Mouse (Mus musculus) MEL (cell line): ENCODE measurements around the gene Napa. TPM values are rescaled to one million over a fixed set of nuclear protein-coding genes. Genes with fewer than 3 reads are reported as not detected.

Source experiments
- DNase-seq: peaks from one replicate; pipeline ENCODE4 v3.0.0; 2011; ENCODE audit warnings: low read depth, low spot score
- H3K27ac ChIP-seq: 2 replicates; pipeline ENCODE4 v1.5.1; 2012; ENCODE audit warnings: low read depth, mild to moderate bottlenecking, control low read depth, low read length, moderate library complexity; ENCODE audit not compliant: control insufficient read depth
- H3K27me3 ChIP-seq, 2 experiments: fragments of 150-350 bp in 1 of 2; sonication (generic) in 1 of 2; 2 replicates each; pipeline ENCODE4 v1.6.1; 2012; ENCODE audit warnings: low read length in 2 of 2, mild to moderate bottlenecking in 2 of 2, improper control_type of control experiment in 1 of 2, moderate library complexity in 1 of 2; ENCODE audit not compliant: insufficient read depth in 2 of 2, control insufficient read depth in 1 of 2
- H3K36me3 ChIP-seq, 2 experiments: 2 replicates each; pipeline ENCODE4 v1.6.1; 2012 to 2014; ENCODE audit warnings: low read length in 2 of 2, improper control_type of control experiment in 1 of 2, inconsistent platforms in 1 of 2, mild to moderate bottlenecking in 1 of 2; ENCODE audit not compliant: insufficient read depth in 2 of 2, control insufficient read depth in 1 of 2
- H3K4me1 ChIP-seq, 2 experiments: fragments of 150-350 bp in 1 of 2; sonication (generic) in 1 of 2; 2 replicates each; pipeline ENCODE4 v1.6.1; 2012; ENCODE audit warnings: low read length in 2 of 2, improper control_type of control experiment in 1 of 2, mild to moderate bottlenecking in 1 of 2; ENCODE audit not compliant: insufficient read depth in 2 of 2, control insufficient read depth in 1 of 2
- H3K4me3 ChIP-seq, 2 experiments: fragments of 150-350 bp in 1 of 2; sonication (generic) in 1 of 2; 2 replicates each; pipeline ENCODE4 v1.5.1; 2012; ENCODE audit warnings: low read depth in 2 of 2, low read length in 2 of 2, mild to moderate bottlenecking in 2 of 2, moderate library complexity in 2 of 2, control low read depth in 1 of 2, improper control_type of control experiment in 1 of 2; ENCODE audit not compliant: control insufficient read depth in 1 of 2, insufficient read depth in 1 of 2
- H3K79me2 ChIP-seq: 2 replicates; pipeline ENCODE4 v1.6.1; 2012; ENCODE audit warnings: mild to moderate bottlenecking, low read length, moderate library complexity; ENCODE audit not compliant: control insufficient read depth, poor library complexity, insufficient read depth
- H3K9ac ChIP-seq: 2 replicates; pipeline ENCODE4 v1.6.1; 2012; ENCODE audit warnings: low read depth, mild to moderate bottlenecking, control low read depth, low read length, moderate library complexity; ENCODE audit not compliant: control insufficient read depth, poor library complexity, severe bottlenecking
- H3K9me3 ChIP-seq: fragments of 150-350 bp; sonication (generic); replicated peaks from 2 replicates; pipeline ENCODE4 v1.6.1; 2012; ENCODE audit warnings: mild to moderate bottlenecking, low read length, improper control_type of control experiment, moderate library complexity; ENCODE audit not compliant: insufficient read depth
- BHLHE40 ChIP-seq: IDR thresholded peaks from 2 replicates; pipeline ENCODE4 v1.6.1; 2012; ENCODE audit warnings: low read depth, mild to moderate bottlenecking, inconsistent platforms, low read length, improper control_type of control experiment, borderline replicate concordance
- CTCF ChIP-seq, 3 experiments: IDR thresholded peaks in 2 of 3; conservative IDR thresholded peaks in 1 of 3; 2 replicates each; pipeline ENCODE4 v1.5.1; 2011 to 2012; ENCODE audit warnings: low read length in 3 of 3, low read depth in 2 of 3, mild to moderate bottlenecking in 2 of 3, improper control_type of control experiment in 1 of 3, inconsistent platforms in 1 of 3, mixed read lengths in 1 of 3, moderate library complexity in 1 of 3; ENCODE audit not compliant: control insufficient read depth in 1 of 3, insufficient read depth in 1 of 3, poor library complexity in 1 of 3, severe bottlenecking in 1 of 3
- ELF1 ChIP-seq: IDR thresholded peaks from 2 replicates; pipeline ENCODE4 v1.6.1; 2014; ENCODE audit warnings: low read depth, mild to moderate bottlenecking, inconsistent platforms, low read length, improper control_type of control experiment, moderate library complexity
- GABPA ChIP-seq: IDR thresholded peaks from 2 replicates; pipeline ENCODE4 v1.6.1; 2012; ENCODE audit warnings: low read depth, mild to moderate bottlenecking, inconsistent platforms, low read length, improper control_type of control experiment, moderate library complexity
- GATA1 ChIP-seq: IDR thresholded peaks from 2 replicates; pipeline ENCODE4 v1.6.1; 2011; ENCODE audit warnings: low read depth, low read length, improper control_type of control experiment
- HCFC1 ChIP-seq: IDR thresholded peaks from 2 replicates; pipeline ENCODE4 v1.6.1; 2012; ENCODE audit warnings: low read depth, mild to moderate bottlenecking, inconsistent platforms, low read length, improper control_type of control experiment, moderate library complexity
- JUND ChIP-seq: IDR thresholded peaks from 2 replicates; pipeline ENCODE4 v1.6.1; 2011; ENCODE audit warnings: low read depth, mild to moderate bottlenecking, improper control_type of control experiment, low read length
- MAZ ChIP-seq: IDR thresholded peaks from 2 replicates; pipeline ENCODE4 v1.6.1; 2012; ENCODE audit warnings: low read depth, mild to moderate bottlenecking, inconsistent platforms, low read length, improper control_type of control experiment
- MEF2A ChIP-seq: IDR thresholded peaks from 2 replicates; pipeline ENCODE4 v1.6.1; 2014; ENCODE audit warnings: low read depth, mild to moderate bottlenecking, inconsistent platforms, low read length, improper control_type of control experiment; ENCODE audit not compliant: poor library complexity, insufficient replicate concordance, severe bottlenecking; ENCODE audit errors: extremely low read depth
- MXI1 ChIP-seq: IDR thresholded peaks from 2 replicates; pipeline ENCODE4 v1.6.1; 2011; ENCODE audit warnings: mild to moderate bottlenecking, low read depth, low read length, improper control_type of control experiment
- MYC ChIP-seq: IDR thresholded peaks from 2 replicates; pipeline ENCODE4 v1.6.1; 2011; ENCODE audit warnings: low read depth, mild to moderate bottlenecking, low read length, improper control_type of control experiment, moderate library complexity
- NELFE ChIP-seq: IDR thresholded peaks from 2 replicates; pipeline ENCODE4 v1.6.1; 2011; ENCODE audit warnings: low read depth, low read length, improper control_type of control experiment
- POLR2A ChIP-seq, 2 experiments: IDR thresholded peaks; 2 replicates each; pipeline ENCODE4 v1.6.1; 2011 to 2012; ENCODE audit warnings: low read length in 2 of 2, mild to moderate bottlenecking in 2 of 2, control low read depth in 1 of 2, improper control_type of control experiment in 1 of 2, low read depth in 1 of 2, moderate library complexity in 1 of 2; ENCODE audit not compliant: control insufficient read depth in 1 of 2, insufficient read depth in 1 of 2, poor library complexity in 1 of 2
- POLR2AphosphoS2 ChIP-seq: IDR thresholded peaks from 2 replicates; pipeline ENCODE4 v1.6.1; 2011; ENCODE audit warnings: low read length, improper control_type of control experiment
- RAD21 ChIP-seq: IDR thresholded peaks from 2 replicates; pipeline ENCODE4 v1.6.1; 2011; ENCODE audit warnings: mild to moderate bottlenecking, low read depth, low read length, improper control_type of control experiment
- SIN3A ChIP-seq: IDR thresholded peaks from 2 replicates; pipeline ENCODE4 v1.6.1; 2012; ENCODE audit warnings: low read length, improper control_type of control experiment, inconsistent platforms
- TCF12 ChIP-seq: IDR thresholded peaks from 2 replicates; pipeline ENCODE4 v1.6.1; 2014; ENCODE audit warnings: low read depth, mild to moderate bottlenecking, inconsistent platforms, low read length, improper control_type of control experiment, moderate library complexity
- UBTF ChIP-seq: IDR thresholded peaks from 2 replicates; pipeline ENCODE4 v1.6.1; 2012; ENCODE audit warnings: low read depth, mild to moderate bottlenecking, inconsistent platforms, low read length, improper control_type of control experiment, moderate library complexity, borderline replicate concordance; ENCODE audit not compliant: insufficient read depth
- USF1 ChIP-seq: IDR thresholded peaks from 2 replicates; pipeline ENCODE4 v1.6.1; 2014; ENCODE audit warnings: low read depth, mild to moderate bottlenecking, inconsistent platforms, low read length, improper control_type of control experiment, moderate library complexity
- USF2 ChIP-seq, 2 experiments: IDR thresholded peaks; 2 replicates each; pipeline ENCODE4 v1.6.1; 2011 to 2012; ENCODE audit warnings: improper control_type of control experiment in 2 of 2, low read length in 2 of 2, borderline replicate concordance in 1 of 2, inconsistent platforms in 1 of 2, low read depth in 1 of 2, mild to moderate bottlenecking in 1 of 2; ENCODE audit not compliant: insufficient read depth in 1 of 2
- ZC3H11A ChIP-seq: IDR thresholded peaks from 2 replicates; pipeline ENCODE4 v1.6.1; 2012; ENCODE audit warnings: low read depth, mild to moderate bottlenecking, inconsistent platforms, low read length, improper control_type of control experiment
- ZMIZ1 ChIP-seq: IDR thresholded peaks from 2 replicates; pipeline ENCODE4 v1.6.1; 2012; ENCODE audit warnings: low read depth, mild to moderate bottlenecking, inconsistent platforms, low read length, improper control_type of control experiment, moderate library complexity
- ZNF384 ChIP-seq: IDR thresholded peaks from 2 replicates; pipeline ENCODE4 v1.6.1; 2012; ENCODE audit warnings: low read depth, mild to moderate bottlenecking, inconsistent platforms, low read length, improper control_type of control experiment
- polyA plus RNA-seq, 2 experiments: library from polyadenylated mRNA; stranded (reverse) in 1 of 2; unstranded in 1 of 2; fragments of >175 nt in 1 of 2; fragments of >200 nt in 1 of 2; gene quantifications; 2 replicates each; pipeline versions ENCODE4 v1.2.1 to v1.2.4; 2012; ENCODE audit warnings: low replicate concordance in 2 of 2, low read depth in 1 of 2; ENCODE audit not compliant: insufficient read length in 2 of 2, insufficient read depth in 1 of 2, missing spikeins in 1 of 2
- total RNA-seq: library from RNA; depleted of rRNA; stranded (reverse); fragments of 300-350 nt; gene quantifications from 2 replicates; pipeline ENCODE4 v1.2.3, GENCODE M21; 2012

Napa gene
- total and polyA plus RNA-seq, 3 experiments: 56.1 to 132 TPM; not detected in 1

GRCm38 (mm10) chr7:16134951-16135392 lies 36.7 kb downstream of the Napa start:
- no peak for TF ChIP-seq POLR2A (IDR thresholded peaks at IDR 0.05; ENCODE audit: control insufficient read depth in 1 of 2, insufficient read depth in 1 of 2, low read depth in 1 of 2, low read length in 2 of 2, poor library complexity in 1 of 2)
- TF ChIP-seq USF1: no peak
- no peak for TF ChIP-seq JUND
- TF ChIP-seq BHLHE40: no peak
- TF ChIP-seq RAD21: no peak
- TF ChIP-seq ZC3H11A: no peak
- Histone ChIP-seq H3K9me3 (no peaks in the 10 kb centered on the region), H3K27me3 (0 out of 4 replicates have a peak, but pooled peaks cover 0 to 1% of the 10 kb centered on the region in 2 experiments), H3K9ac (no peak overlapping the region), H3K27ac (no peak overlapping the region), H3K36me3 (no peaks in the 10 kb centered on the region), H3K4me1 (peaks cover 0 to 11% of the 10 kb centered on the region in 2 experiments; a peak in 2 of 4 replicates), H3K79me2 (no peaks in the 10 kb centered on the region), H3K4me3 (no peak overlapping the region)
- no peak for DNase-seq

GRCm38 (mm10) chr7:16146489-16147410 lies 48.5 kb downstream of the Napa start:
- no peak overlapping the region for H3K4me3 ChIP-seq
- peaks cover 0 to 4% of the 10 kb centered on the region in 2 experiments; a peak in 2 of 4 replicates for H3K27me3 ChIP-seq
- no peaks in the 10 kb centered on the region for H3K79me2 ChIP-seq
- H3K36me3 ChIP-seq: peaks cover 0 to 2% of the 10 kb centered on the region in 2 experiments; a peak in 1 of 4 replicates
- H3K27ac ChIP-seq: no peak overlapping the region
- H3K9ac ChIP-seq: no peak overlapping the region
- TF ChIP-seq MYC: no peak
- no peak for TF ChIP-seq USF1
- TF ChIP-seq NELFE: no peak
- no peak for TF ChIP-seq JUND
- TF ChIP-seq ELF1: no peak
- no peak for TF ChIP-seq GABPA
- TF ChIP-seq MEF2A: no peak
- no peak for TF ChIP-seq CTCF (IDR thresholded peaks at IDR 0.05 in 2 of 3, conservative IDR thresholded peaks at IDR 0.05 in 1 of 3; ENCODE audit: control insufficient read depth in 1 of 3, insufficient read depth in 1 of 3, low read depth in 2 of 3, low read length in 3 of 3, poor library complexity in 1 of 3, severe bottlenecking in 1 of 3)
- no peak for TF ChIP-seq UBTF
- TF ChIP-seq USF2 (IDR thresholded peaks at IDR 0.05; ENCODE audit: borderline replicate concordance in 1 of 2, insufficient read depth in 1 of 2, low read depth in 1 of 2, low read length in 2 of 2): no peak
- TF ChIP-seq MXI1: no peak
- TF ChIP-seq SIN3A: no peak
- no peak for TF ChIP-seq MAZ
- no peak for TF ChIP-seq ZNF384
- TF ChIP-seq GATA1: no peak
- no peak for TF ChIP-seq TCF12
- no peak for TF ChIP-seq ZMIZ1
- no peak for TF ChIP-seq RAD21
- no peak for TF ChIP-seq HCFC1
- no peak for TF ChIP-seq POLR2AphosphoS2
- H3K4me1 ChIP-seq: peaks cover 0 to 16% of the 10 kb centered on the region in 2 experiments; a peak in 2 of 4 replicates
- H3K9me3 ChIP-seq: no peaks in the 10 kb centered on the region
- DNase-seq: no peak
